Mouse (Mus musculus): ENCODE results near the gene Sparcl1.

GRCm38 (mm10) chr5:104062773-104063551 is 50.6 kb downstream of the Sparcl1 start:
- TF ChIP-seq MAFK (IDR thresholded peaks at IDR 0.05; ENCODE audit: insufficient read depth, low read depth, low read length) (no peak), ZNF384 (IDR thresholded peaks at IDR 0.05; ENCODE audit: low read depth, low read length) (no peak), ZC3H11A (IDR thresholded peaks at IDR 0.05; ENCODE audit: borderline replicate concordance, low read depth, low read length) (no peak), HCFC1 (IDR thresholded peaks at IDR 0.05; ENCODE audit: borderline replicate concordance, insufficient read depth, low read length) (no peak)
